Mouse (Mus musculus) stomach, postnatal 0 days (tissue): ENCODE data around the gene Myo18b.

Experiments used
- CTCF ChIP-seq: IDR thresholded peaks from 2 replicates; pipeline ENCODE4 v1.5.1; 2016; ENCODE audit warnings: antibody characterized with exemption, low read depth, mild to moderate bottlenecking, moderate library complexity
- EP300 ChIP-seq: optimal IDR thresholded peaks from 2 replicates; pipeline ENCODE3; 2016; ENCODE audit warnings: antibody characterized with exemption

DNA sequence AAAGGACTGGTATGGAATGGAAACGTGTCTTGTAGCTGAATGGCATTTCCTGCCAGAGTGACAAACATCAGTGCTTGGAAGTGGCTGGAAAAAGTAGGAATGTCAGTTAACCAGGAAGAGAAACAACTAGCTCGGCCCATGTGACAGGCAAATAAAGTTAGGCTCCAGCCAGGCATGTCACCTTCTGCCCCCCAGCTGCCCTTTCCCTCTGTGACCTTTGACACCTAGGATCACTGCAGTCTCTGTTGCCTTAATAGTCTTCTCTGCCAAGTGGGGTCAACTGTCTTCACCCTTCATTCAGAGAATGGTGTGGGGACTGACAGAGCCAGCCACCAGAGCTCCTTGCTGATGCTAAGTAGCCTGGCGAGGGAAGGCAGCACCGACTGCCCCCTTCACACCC, 236.9 kb downstream of the Myo18b start:
- TF ChIP-seq CTCF (no peak), EP300 (no peak)
